Mouse (Mus musculus) intestine, embryonic 16.5 days (tissue): ENCODE measurements around the gene Ttc7. TPM values are rescaled to one million over a fixed set of nuclear protein-coding genes. Genes with fewer than 3 reads are reported as not detected.
A peak's percentile ranks its signal among the peaks of the same experiment; 100 is the strongest.

Source experiments
- ATAC-seq: fragments of 200-750 bp; cut with Nextera tagmentation; 2 replicates; pipeline ENCODE4 v1.8.0; 2017; ENCODE audit warnings: moderate TSS enrichment, moderate library complexity
- H3K27ac ChIP-seq: fragments of 300-500 bp; sonication (generic); 2 replicates; pipeline ENCODE4 v1.5.1; 2014; ENCODE audit warnings: mild to moderate bottlenecking, low read length
- H3K27me3 ChIP-seq: fragments of 300-500 bp; sonication (generic); replicated peaks from 2 replicates; pipeline ENCODE4 v1.6.1; 2014; ENCODE audit warnings: low read length, control low read depth, mixed read lengths; ENCODE audit not compliant: control insufficient read depth, insufficient read depth
- H3K36me3 ChIP-seq: fragments of 300-500 bp; sonication (generic); 2 replicates; pipeline ENCODE4 v1.6.1; 2014; ENCODE audit warnings: low read length, control low read depth; ENCODE audit not compliant: control insufficient read depth, insufficient read depth
- H3K4me1 ChIP-seq: fragments of 300-500 bp; sonication (generic); 2 replicates; pipeline ENCODE4 v1.6.1; 2014; ENCODE audit warnings: low read length, control low read depth, mixed read lengths; ENCODE audit not compliant: control insufficient read depth, insufficient read depth
- H3K4me2 ChIP-seq: fragments of 300-500 bp; sonication (generic); 2 replicates; pipeline ENCODE4 v1.6.1; 2014; ENCODE audit warnings: low read depth, low read length, control low read depth
- H3K4me3 ChIP-seq: fragments of 300-500 bp; sonication (generic); 2 replicates; pipeline ENCODE4 v1.5.1; 2014; ENCODE audit warnings: mild to moderate bottlenecking, low read length
- H3K9ac ChIP-seq: fragments of 300-500 bp; sonication (generic); 2 replicates; pipeline ENCODE4 v1.6.1; 2014; ENCODE audit warnings: low read depth, low read length
- H3K9me3 ChIP-seq: fragments of 300-500 bp; sonication (generic); 2 replicates; pipeline ENCODE4 v1.6.1; 2016; ENCODE audit warnings: low read length, control low read depth; ENCODE audit not compliant: control insufficient read depth
- WGBS: fragments of 180-500 bp; shearing (Covaris S2); extraction: QIAGEN DNeasy Blood & Tissue Kit; methylation state at CpG from one replicate; pipeline ENCODE4 v1.1.7; 2014; 5-methylcytosine and 5-hydroxymethylcytosine counted together
- polyA plus RNA-seq: library from polyadenylated mRNA; unstranded; fragments of >200 nt; fragmentation: Nextera tagmentation; extraction: Ambion mirVana; gene quantifications from 2 replicates; pipeline ENCODE4 v1.2.1, GENCODE M21; 2015

Gene Ttc7
- 21.7 and 27.1 TPM in 2 replicates for polyA plus RNA-seq

DNA sequence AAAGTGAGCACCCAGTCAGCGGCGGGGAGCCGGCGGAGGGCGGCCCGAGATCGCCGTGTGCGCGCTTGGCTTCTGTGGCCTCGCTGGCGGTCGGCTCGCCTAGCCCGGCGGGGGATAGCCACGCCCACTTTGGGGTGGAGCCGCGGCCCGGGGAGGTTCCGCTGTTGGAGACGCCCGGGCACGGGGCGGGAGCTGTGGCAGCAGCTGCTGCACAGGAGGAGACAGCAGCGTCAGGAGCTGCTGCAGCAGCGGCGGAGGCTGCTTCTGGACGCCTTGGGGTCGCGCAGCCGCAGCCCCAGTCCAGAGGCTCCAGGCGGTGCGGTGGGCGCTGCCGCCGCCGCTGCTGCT lies at the start of gene Ttc7:
Gene Ttc7, plus strand, starts transcription at position 181 of the 348 bp plus-strand sequence.
- WGBS = under 1% methylated on average over 38 of the region's 38 CpGs
- ATAC-seq = peak; percentile 93
- H3K4me3 ChIP-seq = peak within 1 kb of the TSS; percentile 67

DNA sequence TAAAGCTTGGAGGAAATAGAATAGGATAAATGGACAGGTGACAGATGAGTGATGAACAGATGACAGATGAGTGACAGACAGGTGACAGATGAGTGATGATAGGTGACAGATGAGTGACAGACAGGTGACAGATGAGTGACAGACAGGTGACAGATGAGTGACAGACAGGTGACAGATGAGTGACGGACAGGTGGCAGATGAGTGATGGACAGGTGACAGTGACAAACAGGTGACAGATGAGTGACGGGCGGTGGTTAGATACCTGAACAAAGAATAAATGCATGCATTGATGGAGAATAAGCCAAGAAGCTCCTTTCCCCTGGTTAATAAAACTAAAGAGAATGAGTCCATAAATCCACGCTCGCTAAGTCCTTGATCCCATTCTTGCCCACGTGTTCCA lies 47.7 kb upstream of the Ttc7 start:
- Histone ChIP-seq H3K9ac (no peak overlapping the region), H3K27me3 (no peaks in the 10 kb centered on the region), H3K4me2 (no peak overlapping the region), H3K4me3 (no peak overlapping the region), H3K36me3 (no peaks in the 10 kb centered on the region), H3K4me1 (no peaks in the 10 kb centered on the region), H3K27ac (no peak overlapping the region), H3K9me3 (no peaks in the 10 kb centered on the region)
- WGBS = 92% methylated on average over 6 of the region's 6 CpGs
- ATAC-seq = no peak

More for the DNA sequence above, at the start of gene Ttc7:
- H3K9me3 ChIP-seq = no peaks in the 10 kb centered on the region
- peak within 1 kb of the TSS; percentile 98 for H3K27ac ChIP-seq
- no peaks in the 10 kb centered on the region for H3K36me3 ChIP-seq
- peak within 1 kb of the TSS; percentile 95 for H3K9ac ChIP-seq
- H3K4me1 ChIP-seq = peaks cover 6% of the 10 kb centered on the region; the same call in 1 of the 2 replicates
- peak within 1 kb of the TSS; percentile 89 for H3K4me2 ChIP-seq
- H3K27me3 ChIP-seq = no peaks in the 10 kb centered on the region

DNA sequence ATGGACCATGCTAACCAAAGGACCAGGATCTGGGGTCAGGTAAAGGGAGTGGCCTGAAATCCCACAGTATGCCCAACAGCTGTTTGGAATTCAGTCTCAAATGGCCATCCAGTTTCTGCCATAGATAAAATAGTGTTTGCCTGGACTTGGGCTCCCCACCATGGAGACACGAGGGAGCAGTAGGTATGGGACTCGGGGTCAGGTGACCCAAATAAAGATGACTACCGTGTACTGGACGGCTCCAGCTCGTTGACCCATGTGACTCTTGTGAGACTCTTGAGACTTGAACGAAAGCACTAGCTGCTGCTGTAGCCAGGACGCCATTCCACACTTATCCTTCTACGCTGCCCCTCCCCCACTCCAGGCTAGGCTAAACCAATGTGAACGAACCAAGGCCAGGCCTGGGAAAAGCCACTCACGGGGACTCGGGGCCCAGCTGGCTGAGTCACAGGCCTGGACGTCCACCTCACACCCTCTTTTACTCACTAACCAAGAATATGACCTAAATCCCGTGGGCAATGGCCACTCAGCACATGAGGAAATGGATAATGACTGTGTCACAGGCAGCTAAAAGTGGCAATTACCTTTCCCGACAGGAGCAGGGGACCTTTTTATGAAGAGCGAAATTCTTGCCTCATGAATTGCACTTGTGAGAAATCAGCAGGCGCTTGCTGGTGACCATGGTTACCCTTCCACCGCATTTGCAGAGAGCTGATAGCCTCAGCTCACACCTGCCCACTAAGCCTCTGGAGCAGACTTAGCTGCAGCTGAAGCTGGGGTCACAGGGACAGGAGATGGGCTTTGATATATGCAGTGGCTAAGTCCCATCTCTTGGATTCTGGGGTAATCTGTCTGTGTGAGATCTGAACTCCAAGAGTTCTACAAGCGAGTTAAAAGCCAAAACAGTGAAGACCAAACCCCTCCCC lies 45.7 kb upstream of the Ttc7 start:
- H3K4me2 ChIP-seq = no peak overlapping the region
- H3K27ac ChIP-seq = no peak overlapping the region
- H3K9me3 ChIP-seq = no peaks in the 10 kb centered on the region
- no peaks in the 10 kb centered on the region for H3K36me3 ChIP-seq
- 41% methylated on average over 18 of the region's 18 CpGs for WGBS
- H3K9ac ChIP-seq = no peak overlapping the region
- no peaks in the 10 kb centered on the region for H3K4me1 ChIP-seq
- no peak overlapping the region for H3K4me3 ChIP-seq
- H3K27me3 ChIP-seq = no peaks in the 10 kb centered on the region
- peak; percentile 77 for ATAC-seq

DNA sequence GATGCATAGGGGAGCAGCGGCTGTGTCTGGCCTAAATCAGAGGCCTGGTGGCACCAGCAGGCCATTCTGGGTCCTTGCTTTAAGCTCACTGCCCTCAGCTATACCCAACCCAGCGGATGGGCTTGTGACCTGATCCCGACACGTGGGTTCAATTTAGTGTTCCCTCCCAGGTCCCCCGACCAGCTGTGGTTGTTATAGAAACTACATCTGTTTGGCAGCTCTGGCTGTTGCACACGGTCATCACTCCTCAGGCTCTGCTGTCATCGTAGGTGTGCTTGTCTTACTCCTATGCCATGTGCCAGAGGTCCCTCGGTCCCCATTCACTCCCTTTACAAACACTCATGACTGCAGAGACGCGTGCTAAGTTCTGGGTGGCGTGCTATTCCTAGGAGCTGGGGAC lies 44.9 kb upstream of the Ttc7 start:
- Histone ChIP-seq H3K9ac (no peak overlapping the region), H3K4me1 (no peaks in the 10 kb centered on the region), H3K27me3 (no peaks in the 10 kb centered on the region), H3K4me2 (no peak overlapping the region), H3K27ac (no peak overlapping the region), H3K36me3 (no peaks in the 10 kb centered on the region), H3K9me3 (no peaks in the 10 kb centered on the region), H3K4me3 (no peak overlapping the region)
- WGBS = 85% methylated on average over 11 of the region's 11 CpGs
- ATAC-seq = no peak

DNA sequence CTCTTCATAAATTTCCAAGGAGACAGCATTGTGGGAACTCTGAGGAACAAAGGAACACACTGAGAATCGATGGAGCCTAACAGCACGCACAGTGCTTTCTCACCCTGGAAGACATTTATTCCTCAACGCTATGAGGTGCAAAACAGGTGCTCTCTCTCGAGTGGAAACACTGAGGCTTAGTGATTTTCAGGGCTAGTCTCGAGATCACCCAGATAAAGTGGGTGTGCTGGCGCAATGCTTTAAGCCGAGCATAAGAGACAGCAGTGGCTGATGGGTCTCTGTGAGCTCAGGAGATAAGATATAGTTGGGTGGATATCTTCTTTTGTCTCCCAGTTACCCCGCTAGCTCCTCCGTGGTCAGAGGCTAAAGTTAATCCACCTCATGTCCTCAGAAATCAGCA lies 36.6 kb upstream of the Ttc7 start:
- no peaks in the 10 kb centered on the region for H3K27me3 ChIP-seq
- H3K27ac ChIP-seq = no peak overlapping the region
- 69% methylated on average over 9 of the region's 9 CpGs for WGBS
- H3K9ac ChIP-seq = no peak overlapping the region
- no peak overlapping the region for H3K4me2 ChIP-seq
- 0 out of 2 replicates have a peak, but pooled peaks cover 5% of the 10 kb centered on the region for H3K4me1 ChIP-seq
- H3K4me3 ChIP-seq = no peak overlapping the region
- ATAC-seq = no peak
- H3K9me3 ChIP-seq = no peaks in the 10 kb centered on the region
- H3K36me3 ChIP-seq = no peaks in the 10 kb centered on the region

DNA sequence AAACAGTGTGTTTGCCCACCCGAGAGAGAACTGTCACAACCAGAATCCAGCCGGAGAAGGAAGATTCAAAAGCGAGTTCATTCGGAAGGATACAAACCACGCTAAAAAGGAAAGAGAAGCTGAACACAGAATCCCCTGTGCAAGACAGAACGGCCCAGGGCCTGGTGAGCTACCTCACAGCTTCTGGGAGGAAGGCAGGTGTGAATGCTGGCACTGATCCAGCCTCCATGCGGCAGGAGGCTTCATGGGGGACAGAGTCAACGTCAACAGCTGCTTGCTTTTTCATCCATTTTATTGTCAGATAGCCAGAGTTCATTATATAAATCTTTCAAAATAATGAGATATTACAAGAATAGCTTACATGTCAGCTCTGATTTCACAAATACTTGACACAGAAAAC lies 28.3 kb upstream of the Ttc7 start:
- ATAC-seq = no peak
- WGBS = 80% methylated on average over 8 of the region's 8 CpGs
- no peaks in the 10 kb centered on the region for H3K27me3 ChIP-seq
- no peaks in the 10 kb centered on the region for H3K9me3 ChIP-seq
- H3K4me1 ChIP-seq = no peaks in the 10 kb centered on the region
- H3K4me2 ChIP-seq = no peak overlapping the region
- H3K9ac ChIP-seq = no peak overlapping the region
- H3K4me3 ChIP-seq = no peak overlapping the region
- H3K27ac ChIP-seq = no peak overlapping the region; the same call in 1 of the 2 replicates
- peaks cover 35% of the 10 kb centered on the region for H3K36me3 ChIP-seq

DNA sequence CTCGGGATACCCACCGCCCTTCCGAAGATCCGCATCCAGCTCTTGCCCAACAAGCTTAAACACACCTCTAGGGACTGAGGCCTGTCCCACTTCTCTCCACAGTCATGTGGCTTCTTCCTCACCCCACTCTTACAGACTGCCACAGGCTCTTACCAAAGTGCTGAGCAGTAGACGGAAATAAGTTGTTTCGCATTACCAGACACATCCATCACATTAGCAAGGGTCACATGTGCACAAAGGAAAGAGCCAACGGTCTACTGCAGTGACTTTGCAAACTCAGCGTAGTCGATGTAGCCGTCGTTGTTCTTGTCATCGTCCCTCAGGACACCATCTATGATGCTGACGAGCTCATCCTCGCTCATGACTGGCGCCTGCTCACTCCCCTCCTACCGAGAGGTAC lies 27.0 kb upstream of the Ttc7 start:
- no peak for ATAC-seq
- peaks cover 44% of the 10 kb centered on the region for H3K36me3 ChIP-seq
- 88% methylated on average over 16 of the region's 16 CpGs for WGBS

DNA sequence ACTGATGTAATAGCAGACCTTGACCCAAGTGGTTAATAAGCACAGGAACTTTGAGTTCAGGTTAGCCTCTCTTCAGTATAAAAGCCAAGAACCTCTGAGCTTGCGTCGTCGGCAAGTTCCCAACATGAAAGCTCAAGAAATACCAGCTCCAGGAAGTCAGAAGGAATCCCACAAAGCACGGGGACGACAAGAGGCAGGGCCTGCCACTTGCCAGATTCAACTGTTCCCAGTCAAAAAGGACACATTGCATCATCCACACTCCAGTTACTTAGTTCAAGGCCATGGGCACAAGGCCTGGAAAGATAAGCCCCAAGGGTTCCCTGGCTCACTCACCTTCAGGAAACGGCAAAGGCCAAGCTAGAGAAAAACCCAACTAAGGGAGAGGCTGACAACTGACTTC lies 19.3 kb upstream of the Ttc7 start:
- no peak for ATAC-seq
- Histone ChIP-seq H3K9ac (no peak overlapping the region), H3K36me3 (peaks cover 15% of the 10 kb centered on the region; the same call in 1 of the 2 replicates), H3K27me3 (no peaks in the 10 kb centered on the region), H3K27ac (peak overlapping the region; percentile 63), H3K9me3 (no peaks in the 10 kb centered on the region), H3K4me3 (no peak overlapping the region), H3K4me1 (peaks cover 11% of the 10 kb centered on the region), H3K4me2 (peak overlapping the region; percentile 79)
- 81% methylated on average over 6 of the region's 6 CpGs for WGBS

More for the DNA sequence above, 27.0 kb upstream of the Ttc7 start:
- H3K27me3 ChIP-seq = no peaks in the 10 kb centered on the region
- H3K4me2 ChIP-seq = no peak overlapping the region
- H3K4me3 ChIP-seq = no peak overlapping the region
- H3K9ac ChIP-seq = no peak overlapping the region
- no peaks in the 10 kb centered on the region for H3K4me1 ChIP-seq
- no peak overlapping the region for H3K27ac ChIP-seq
- H3K9me3 ChIP-seq = no peaks in the 10 kb centered on the region

DNA sequence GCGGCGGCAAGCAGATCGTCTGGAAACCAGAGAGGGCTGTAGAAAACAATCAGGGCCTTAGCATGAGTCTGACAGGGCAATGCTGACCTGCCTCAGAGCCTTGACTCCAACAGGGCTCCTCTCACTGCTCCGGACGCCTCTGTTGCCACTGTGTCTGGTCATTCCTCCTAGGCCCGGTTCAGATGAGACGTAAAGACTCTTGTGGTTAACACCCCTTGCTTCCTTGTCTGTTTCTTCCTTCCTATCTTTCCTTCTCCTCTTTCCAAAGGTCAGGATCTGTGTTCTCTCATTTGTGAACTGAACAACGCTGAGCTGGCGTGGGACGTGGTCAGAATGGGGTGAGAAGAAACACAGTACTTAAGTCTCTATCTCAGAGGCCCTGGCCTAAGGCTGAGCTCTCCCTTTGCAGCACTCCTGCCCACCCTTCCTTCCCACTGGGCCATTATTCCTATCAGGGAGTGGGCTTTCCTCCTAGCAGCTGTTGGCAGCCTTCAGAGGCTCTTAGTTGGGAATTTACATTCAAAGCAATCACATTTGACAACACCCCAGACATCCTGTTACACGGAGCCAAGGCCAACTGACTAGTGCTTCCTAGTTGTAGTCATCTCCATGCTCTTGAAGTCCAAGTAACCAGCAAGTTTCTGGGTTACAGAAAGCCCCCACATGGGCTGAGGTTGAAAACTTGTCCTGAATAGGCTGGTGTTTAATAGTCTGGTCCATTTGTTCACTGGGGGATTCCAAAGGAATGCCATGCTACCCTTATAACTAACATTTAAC lies 18.4 kb upstream of the Ttc7 start:
- peak overlapping the region; percentile 98 for H3K9ac ChIP-seq

More for the DNA sequence above, 18.4 kb upstream of the Ttc7 start:
- peaks cover 11% of the 10 kb centered on the region for H3K4me1 ChIP-seq
- WGBS = 80% methylated on average over 11 of the region's 11 CpGs
- H3K27me3 ChIP-seq = no peaks in the 10 kb centered on the region
- no peaks in the 10 kb centered on the region for H3K9me3 ChIP-seq
- H3K36me3 ChIP-seq = peaks cover 15% of the 10 kb centered on the region; the same call in 1 of the 2 replicates
- ATAC-seq = no peak
- peak overlapping the region; percentile 63 for H3K27ac ChIP-seq
- peak overlapping the region; percentile 95 for H3K4me3 ChIP-seq
- peak overlapping the region; percentile 79 for H3K4me2 ChIP-seq
